Mouse (Mus musculus): ENCODE data around the gene Defa37. TPM values are rescaled to one million over a fixed set of nuclear protein-coding genes. Genes with fewer than 3 reads are reported as not detected.
"Not testable (repeated sequence)": the region's sequence is repeated elsewhere in the genome, so short reads cannot be mapped to it uniquely, and the experiment has no call there.

Defa37 gene
- polyA plus RNA-seq (2016; fragmentation: Nextera tagmentation; extraction: Ambion mirVana) = not detected in 2 replicates

- not testable (repeated sequence) for H3K36me3 ChIP-seq (replicated peaks); H3K9me3 ChIP-seq; H3K4me1 ChIP-seq; H3K27ac ChIP-seq; H3K27me3 ChIP-seq (ENCODE audit: poor library complexity, severe bottlenecking); H3K4me3 ChIP-seq; DNase-seq (ENCODE audit: extremely low spot score, low spot score)
- WGBS = no CpG with 5 or more reads among the region's 1 CpGs
Measured at GRCm38 (mm10) chr8:21565086-21565485, at the start of gene Defa37. Gene Defa37 (plus strand): TSS chr8:21565386.

GRCm38 (mm10) chr8:21528732-21529131 is 36.5 kb upstream of the Defa37 start, which contains the start of gene Defa32:
Gene Defa32 (plus strand): TSS chr8:21529032.
- not testable (repeated sequence) for H3K27me3 ChIP-seq (ENCODE audit: poor library complexity, severe bottlenecking); H3K36me3 ChIP-seq (replicated peaks); H3K4me3 ChIP-seq; DNase-seq (ENCODE audit: extremely low spot score, low spot score); H3K27ac ChIP-seq; H3K4me1 ChIP-seq; H3K9me3 ChIP-seq
- no CpG with 5 or more reads among the region's 2 CpGs for WGBS

- H3K36me3 ChIP-seq (replicated peaks); H3K4me1 ChIP-seq; H3K9me3 ChIP-seq; DNase-seq (ENCODE audit: extremely low spot score, low spot score); H3K27me3 ChIP-seq (ENCODE audit: poor library complexity, severe bottlenecking); H3K4me3 ChIP-seq; H3K27ac ChIP-seq: not testable (repeated sequence)
- WGBS = no CpG with 5 or more reads among the region's 1 CpGs
Measured at GRCm38 (mm10) chr8:21582706-21583105, 17.5 kb downstream of the Defa37 start, which contains the start of gene Defa28. Gene Defa28 (plus strand): TSS chr8:21583006.

GRCm38 (mm10) chr8:21594408-21594807 is 29.2 kb downstream of the Defa37 start, which contains the start of gene Gm7861:
Gene Gm7861 (minus strand): TSS chr8:21594508.
- H3K9me3 ChIP-seq; DNase-seq (ENCODE audit: extremely low spot score, low spot score); H3K4me3 ChIP-seq; H3K36me3 ChIP-seq (replicated peaks); H3K4me1 ChIP-seq; H3K27me3 ChIP-seq (ENCODE audit: poor library complexity, severe bottlenecking); H3K27ac ChIP-seq: not testable (repeated sequence)
- WGBS = no CpG with 5 or more reads among the region's 1 CpGs

Other genes with a start within 250 kb of the Defa37 start
- not detected in 2 replicates for gene Defa27, start 249.8 kb upstream of the Defa37 start, polyA plus RNA-seq (2016; fragmentation: Nextera tagmentation; extraction: Ambion mirVana)
- not detected in 2 replicates for gene Defa29, start 238.4 kb upstream of the Defa37 start, polyA plus RNA-seq (2016; fragmentation: Nextera tagmentation; extraction: Ambion mirVana)
- gene Defa2, start 186.9 kb upstream of the Defa37 start, polyA plus RNA-seq (2016; fragmentation: Nextera tagmentation; extraction: Ambion mirVana) = not detected in 2 replicates
- gene Defa33, start 173.6 kb upstream of the Defa37 start, polyA plus RNA-seq (2016; fragmentation: Nextera tagmentation; extraction: Ambion mirVana) = not detected in 2 replicates
- gene Defa36, start 138.0 kb upstream of the Defa37 start, polyA plus RNA-seq (2016; fragmentation: Nextera tagmentation; extraction: Ambion mirVana) = not detected in 2 replicates
- gene Gm7849, start 108.8 kb upstream of the Defa37 start, polyA plus RNA-seq (2016; fragmentation: Nextera tagmentation; extraction: Ambion mirVana) = not detected in 2 replicates
- not detected in 2 replicates for gene Defa20, start 56.1 kb upstream of the Defa37 start, polyA plus RNA-seq (2016; fragmentation: Nextera tagmentation; extraction: Ambion mirVana)
- not detected in 2 replicates for gene Defa32, start 36.4 kb upstream of the Defa37 start, polyA plus RNA-seq (2016; fragmentation: Nextera tagmentation; extraction: Ambion mirVana)
- not detected in 2 replicates for gene Defa28, start 17.6 kb downstream of the Defa37 start, polyA plus RNA-seq (2016; fragmentation: Nextera tagmentation; extraction: Ambion mirVana)
- not detected in 2 replicates for gene Gm7861, start 29.1 kb downstream of the Defa37 start, polyA plus RNA-seq (2016; fragmentation: Nextera tagmentation; extraction: Ambion mirVana)
- not detected in 2 replicates for gene Defa26, start 52.8 kb downstream of the Defa37 start, polyA plus RNA-seq (2016; fragmentation: Nextera tagmentation; extraction: Ambion mirVana)
- not detected in 2 replicates for gene Defa17, start 90.4 kb downstream of the Defa37 start, polyA plus RNA-seq (2016; fragmentation: Nextera tagmentation; extraction: Ambion mirVana)
- gene Defa34, start 100.4 kb downstream of the Defa37 start, polyA plus RNA-seq (2016; fragmentation: Nextera tagmentation; extraction: Ambion mirVana) = not detected in 2 replicates
- gene AY761184, start 138.3 kb downstream of the Defa37 start, polyA plus RNA-seq (2016; fragmentation: Nextera tagmentation; extraction: Ambion mirVana) = not detected in 2 replicates
- not detected in 2 replicates for gene Defa24, start 169.1 kb downstream of the Defa37 start, polyA plus RNA-seq (2016; fragmentation: Nextera tagmentation; extraction: Ambion mirVana)